In genomic region chr13:33661105-33661504, GRCm38 (mm10) we compare ENCODE assay signal across 42 mouse cellular contexts. TPM values are rescaled to one million over a fixed set of nuclear protein-coding genes. Genes with fewer than 3 reads are reported as not detected.
"Had no signal": no experiment of that assay in that cellular context is flagged by ENCODE, and none has a peak within 500 bp of the region (broad histone marks: within the 10 kb centered on the region; RNA-seq: fewer than 3 reads in every experiment).

Gene Serpinb6d (plus strand): TSS chr13:33661405.

- H3K27ac ChIP-seq: forebrain, embryonic 15.5 days; heart, adult 2 months; heart, embryonic 10.5 days; heart, embryonic 13.5 days; heart, embryonic 15.5 days; hindbrain, embryonic 13.5 days; hindbrain, embryonic 15.5 days; hindbrain, postnatal 0 days; kidney, embryonic 15.5 days; kidney, postnatal 0 days; limb, embryonic 13.5 days; limb, embryonic 15.5 days; liver, embryonic 13.5 days; liver, embryonic 15.5 days had no signal

- H3K4me1 ChIP-seq: forebrain, embryonic 15.5 days; heart, embryonic 10.5 days; heart, embryonic 13.5 days; heart, embryonic 15.5 days; hindbrain, embryonic 13.5 days; hindbrain, embryonic 15.5 days; kidney, embryonic 15.5 days; limb, embryonic 13.5 days; limb, embryonic 15.5 days; liver, embryonic 13.5 days; liver, embryonic 15.5 days had no signal

- ATAC-seq: forebrain, embryonic 15.5 days; forebrain, postnatal 0 days; hindbrain, postnatal 0 days; intestine, embryonic 16.5 days had no signal

- H3K27me3 ChIP-seq: forebrain, embryonic 15.5 days; heart, embryonic 13.5 days; heart, embryonic 15.5 days; hindbrain, embryonic 13.5 days; hindbrain, embryonic 15.5 days; kidney, embryonic 15.5 days; limb, embryonic 13.5 days; limb, embryonic 15.5 days; liver, embryonic 13.5 days; liver, embryonic 15.5 days had no signal

- H3K9me3 ChIP-seq: heart, embryonic 15.5 days; kidney, embryonic 15.5 days; limb, embryonic 15.5 days; liver, embryonic 13.5 days; liver, embryonic 15.5 days had no signal

- H3K9ac ChIP-seq: forebrain, embryonic 15.5 days; forebrain, postnatal 0 days; heart, embryonic 13.5 days; heart, embryonic 15.5 days; hindbrain, embryonic 13.5 days; hindbrain, embryonic 15.5 days; kidney, embryonic 15.5 days; limb, embryonic 13.5 days; limb, embryonic 15.5 days; liver, embryonic 13.5 days; liver, embryonic 15.5 days had no signal

- H3K4me2 ChIP-seq: forebrain, embryonic 15.5 days; heart, embryonic 13.5 days; heart, embryonic 15.5 days; hindbrain, embryonic 13.5 days; hindbrain, embryonic 15.5 days; kidney, embryonic 15.5 days; limb, embryonic 13.5 days; limb, embryonic 15.5 days; liver, embryonic 11.5 days; liver, embryonic 13.5 days; liver, embryonic 15.5 days had no signal

- H3K4me3 ChIP-seq: forebrain, embryonic 15.5 days; heart, adult 2 months; heart, embryonic 10.5 days; heart, embryonic 13.5 days; heart, embryonic 15.5 days; hindbrain, embryonic 13.5 days; hindbrain, embryonic 15.5 days; kidney, embryonic 15.5 days; limb, embryonic 13.5 days; limb, embryonic 15.5 days; liver, embryonic 13.5 days; liver, embryonic 15.5 days had no signal

- DNase-seq: forebrain, postnatal 0 days; gastrocnemius, postnatal 14 days; gastrocnemius, postnatal 36 days; heart, adult 11 months; heart, adult 2 months; heart, postnatal 14 days; heart, postnatal 36 days; kidney, adult 11 months; kidney, postnatal 14 days; layer of hippocampus, adult 9-11 months; layer of hippocampus, postnatal 36 days; left cerebral cortex, postnatal 4 days; liver, embryonic 13.5 days had no signal

- H3K36me3 ChIP-seq: forebrain, embryonic 15.5 days; heart, embryonic 10.5 days; heart, embryonic 13.5 days; heart, embryonic 15.5 days; hindbrain, embryonic 13.5 days; hindbrain, embryonic 15.5 days; kidney, embryonic 15.5 days; limb, embryonic 13.5 days; limb, embryonic 15.5 days; liver, embryonic 13.5 days; liver, embryonic 15.5 days had no signal

RNA-seq across cellular contexts. Expression of gene Serpinb6d, which starts in this region (rescaled TPM):
- total RNA-seq: forebrain, postnatal 0 days; gastrocnemius, adult 18-20 months; gastrocnemius, postnatal 14 days; gastrocnemius, postnatal 36 days; heart, adult 2 months; heart, postnatal 14 days; heart, postnatal 36 days; hematopoietic stem cell, adult 5-6 weeks; hindbrain, postnatal 0 days; layer of hippocampus, adult 18-20 months; layer of hippocampus, adult 8-10 months; layer of hippocampus, postnatal 14 days; layer of hippocampus, postnatal 36 days; left cerebral cortex, adult 18-20 months; left cerebral cortex, adult 8-10 months; left cerebral cortex, postnatal 10 days; left cerebral cortex, postnatal 25 days; left cerebral cortex, postnatal 4 days had no signal
- polyA plus RNA-seq: forebrain, embryonic 15.5 days; forebrain, postnatal 0 days; gonadal fat pad, adult 2 months; heart, adult 2 months; heart, embryonic 10.5 days; heart, embryonic 13.5 days; heart, embryonic 15.5 days; heart, postnatal 0 days; hindbrain, embryonic 11.5 days; hindbrain, embryonic 13.5 days; hindbrain, embryonic 15.5 days; hindbrain, postnatal 0 days; intestine, embryonic 14.5 days; intestine, embryonic 16.5 days; kidney, embryonic 15.5 days; kidney, postnatal 0 days; large intestine, adult 2 months; limb, embryonic 11.5 days; limb, embryonic 13.5 days; limb, embryonic 15.5 days; liver, embryonic 11.5 days; liver, embryonic 13.5 days; liver, embryonic 15.5 days had no signal
